Mouse (Mus musculus): Measurements from ENCODE around the gene Crebl2. TPM values are rescaled to one million over a fixed set of nuclear protein-coding genes. Genes with fewer than 3 reads are reported as not detected.
A peak's percentile ranks its signal among the peaks of the same experiment; 100 is the strongest.

The Crebl2 gene
- polyA plus RNA-seq, 1 experiment from 2014 or later: 1.1 TPM

- no peak overlapping the region for H3K27ac ChIP-seq (replicated peaks; ENCODE audit: low read depth, low read length)
- H3K36me3 ChIP-seq (replicated peaks; ENCODE audit: control insufficient read depth, insufficient read depth, low read depth, low read length): no peaks in the 10 kb centered on the region
- no peaks in the 10 kb centered on the region for H3K4me1 ChIP-seq (ENCODE audit: control insufficient read depth, insufficient read depth, low read length)
- ATAC-seq (replicated peaks; ENCODE audit: insufficient number of reproducible peaks, low FRiP score, low TSS enrichment, low read depth) (no peak), DNase-seq (ENCODE audit: low spot score) (no peak)
- H3K9ac ChIP-seq (replicated peaks; ENCODE audit: low read length): no peak overlapping the region
- H3K27me3 ChIP-seq (ENCODE audit: control insufficient read depth, insufficient read depth, low read length): no peaks in the 10 kb centered on the region
- no peak overlapping the region for H3K4me3 ChIP-seq (ENCODE audit: low read depth, low read length)
- no peaks in the 10 kb centered on the region for H3K9me3 ChIP-seq (replicated peaks; ENCODE audit: control insufficient read depth, low read length)
- no peak overlapping the region for H3K4me2 ChIP-seq (ENCODE audit: low read depth, low read length)
- 86% methylated on average over 5 of the region's 5 CpGs for WGBS
Observed at GRCm38 (mm10) chr6:134854782-134855181, 24.8 kb downstream of the Crebl2 start.

DNA sequence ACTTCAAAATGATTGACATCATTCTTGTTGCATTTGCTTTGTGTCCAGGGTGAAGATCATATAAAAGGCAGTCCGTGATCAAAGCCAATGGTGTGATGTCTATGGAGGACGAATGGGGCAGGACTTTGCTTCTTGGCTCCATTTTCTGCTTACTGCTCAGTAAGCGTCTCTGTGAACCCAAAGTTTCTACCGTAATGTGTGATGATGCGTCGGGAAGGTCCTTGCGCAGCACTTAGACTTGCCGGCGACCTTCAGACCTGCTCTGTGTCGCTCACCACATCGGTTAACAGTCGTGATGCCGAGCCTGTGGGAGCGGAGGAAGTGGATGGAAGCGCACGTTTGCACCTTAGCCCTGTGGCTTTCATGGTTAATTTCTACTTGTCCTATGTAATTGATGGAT lies 26.0 kb downstream of the Crebl2 start:
- Histone ChIP-seq H3K4me2 (ENCODE audit: low read depth, low read length) (no peak overlapping the region), H3K4me1 (ENCODE audit: control insufficient read depth, insufficient read depth, low read length) (no peaks in the 10 kb centered on the region), H3K27me3 (ENCODE audit: control insufficient read depth, insufficient read depth, low read length) (no peaks in the 10 kb centered on the region), H3K9ac (replicated peaks; ENCODE audit: low read length) (no peak overlapping the region), H3K27ac (replicated peaks; ENCODE audit: low read depth, low read length) (no peak overlapping the region), H3K36me3 (replicated peaks; ENCODE audit: control insufficient read depth, insufficient read depth, low read depth, low read length) (no peaks in the 10 kb centered on the region), H3K9me3 (replicated peaks; ENCODE audit: control insufficient read depth, low read length) (no peaks in the 10 kb centered on the region), H3K4me3 (ENCODE audit: low read depth, low read length) (no peak overlapping the region)
- ATAC-seq (replicated peaks; ENCODE audit: insufficient number of reproducible peaks, low FRiP score, low TSS enrichment, low read depth) (no peak), DNase-seq (ENCODE audit: low spot score) (no peak)
- 88% methylated on average over 16 of the region's 16 CpGs for WGBS

DNA sequence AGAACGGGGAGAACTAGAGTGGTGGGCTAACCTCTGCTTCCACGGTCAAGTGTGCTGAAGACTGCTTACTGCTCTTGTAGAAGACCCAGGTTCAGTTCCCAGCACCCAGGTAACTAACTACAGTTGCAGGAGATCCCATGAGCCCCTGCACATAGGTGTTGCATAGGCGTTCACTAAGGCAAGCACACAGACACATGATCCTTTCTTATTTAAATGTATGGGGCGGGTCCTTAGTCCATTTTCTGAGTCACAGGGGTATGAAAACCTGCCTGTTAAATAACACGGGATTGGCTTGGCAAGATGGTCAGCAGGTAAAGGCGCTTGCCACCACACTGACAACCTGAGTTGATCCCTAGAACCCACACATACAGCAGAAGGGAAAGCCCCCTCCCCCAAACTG lies 29.1 kb downstream of the Crebl2 start:
- no peak for ATAC-seq (replicated peaks; ENCODE audit: insufficient number of reproducible peaks, low FRiP score, low TSS enrichment, low read depth)
- Histone ChIP-seq H3K9ac (replicated peaks; ENCODE audit: low read length) (no peak overlapping the region), H3K36me3 (replicated peaks; ENCODE audit: control insufficient read depth, insufficient read depth, low read depth, low read length) (no peaks in the 10 kb centered on the region), H3K9me3 (replicated peaks; ENCODE audit: control insufficient read depth, low read length) (no peaks in the 10 kb centered on the region), H3K4me1 (ENCODE audit: control insufficient read depth, insufficient read depth, low read length) (no peaks in the 10 kb centered on the region), H3K4me2 (ENCODE audit: low read depth, low read length) (no peak overlapping the region), H3K27me3 (ENCODE audit: control insufficient read depth, insufficient read depth, low read length) (no peaks in the 10 kb centered on the region), H3K27ac (replicated peaks; ENCODE audit: low read depth, low read length) (no peak overlapping the region), H3K4me3 (ENCODE audit: low read depth, low read length) (no peak overlapping the region)
- WGBS: 86% methylated on average over 6 of the region's 6 CpGs
- DNase-seq (ENCODE audit: low spot score): no peak

DNA sequence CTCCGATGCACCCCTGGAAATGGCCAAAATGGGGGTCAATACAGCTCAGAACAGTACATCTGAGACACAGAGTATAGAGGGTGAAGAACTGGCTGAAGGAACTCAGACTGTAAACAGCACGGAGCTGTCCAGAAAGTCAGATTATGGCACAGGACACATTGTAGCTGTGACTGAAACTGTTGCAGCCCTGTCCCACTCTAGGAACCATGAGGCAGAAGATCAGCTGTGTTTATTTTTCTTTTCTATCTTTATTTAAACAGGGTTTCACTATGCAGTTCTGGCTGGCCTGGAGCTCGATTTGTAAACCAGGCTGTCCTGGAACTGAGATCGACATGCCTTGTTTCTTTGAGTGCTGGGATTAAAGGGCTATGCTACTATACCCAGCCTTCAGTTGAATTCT lies 30.3 kb downstream of the Crebl2 start:
- Histone ChIP-seq H3K4me1 (ENCODE audit: control insufficient read depth, insufficient read depth, low read length) (no peaks in the 10 kb centered on the region), H3K4me3 (ENCODE audit: low read depth, low read length) (no peak overlapping the region), H3K9ac (replicated peaks; ENCODE audit: low read length) (no peak overlapping the region), H3K36me3 (replicated peaks; ENCODE audit: control insufficient read depth, insufficient read depth, low read depth, low read length) (no peaks in the 10 kb centered on the region), H3K27me3 (ENCODE audit: control insufficient read depth, insufficient read depth, low read length) (no peaks in the 10 kb centered on the region), H3K9me3 (replicated peaks; ENCODE audit: control insufficient read depth, low read length) (no peaks in the 10 kb centered on the region), H3K27ac (replicated peaks; ENCODE audit: low read depth, low read length) (no peak overlapping the region), H3K4me2 (ENCODE audit: low read depth, low read length) (no peak overlapping the region)
- no peak for DNase-seq (ENCODE audit: low spot score)
- ATAC-seq (replicated peaks; ENCODE audit: insufficient number of reproducible peaks, low FRiP score, low TSS enrichment, low read depth): no peak
- 66% methylated on average over 4 of the region's 4 CpGs for WGBS

GRCm38 (mm10) chr6:134861386-134861785 lies 31.4 kb downstream of the Crebl2 start:
- H3K4me3 ChIP-seq (ENCODE audit: low read depth, low read length): no peak overlapping the region
- ATAC-seq (replicated peaks; ENCODE audit: insufficient number of reproducible peaks, low FRiP score, low TSS enrichment, low read depth): no peak
- H3K27me3 ChIP-seq (ENCODE audit: control insufficient read depth, insufficient read depth, low read length): no peaks in the 10 kb centered on the region
- H3K9ac ChIP-seq (replicated peaks; ENCODE audit: low read length): no peak overlapping the region; the same call in 1 of the 2 replicates
- H3K36me3 ChIP-seq (replicated peaks; ENCODE audit: control insufficient read depth, insufficient read depth, low read depth, low read length): no peaks in the 10 kb centered on the region
- WGBS: 87% methylated on average over 12 of the region's 12 CpGs
- no peak for DNase-seq (ENCODE audit: low spot score)
- no peaks in the 10 kb centered on the region for H3K9me3 ChIP-seq (replicated peaks; ENCODE audit: control insufficient read depth, low read length)
- no peak overlapping the region for H3K4me2 ChIP-seq (ENCODE audit: low read depth, low read length)
- no peak overlapping the region for H3K27ac ChIP-seq (replicated peaks; ENCODE audit: low read depth, low read length)
- no peaks in the 10 kb centered on the region for H3K4me1 ChIP-seq (ENCODE audit: control insufficient read depth, insufficient read depth, low read length)

DNA sequence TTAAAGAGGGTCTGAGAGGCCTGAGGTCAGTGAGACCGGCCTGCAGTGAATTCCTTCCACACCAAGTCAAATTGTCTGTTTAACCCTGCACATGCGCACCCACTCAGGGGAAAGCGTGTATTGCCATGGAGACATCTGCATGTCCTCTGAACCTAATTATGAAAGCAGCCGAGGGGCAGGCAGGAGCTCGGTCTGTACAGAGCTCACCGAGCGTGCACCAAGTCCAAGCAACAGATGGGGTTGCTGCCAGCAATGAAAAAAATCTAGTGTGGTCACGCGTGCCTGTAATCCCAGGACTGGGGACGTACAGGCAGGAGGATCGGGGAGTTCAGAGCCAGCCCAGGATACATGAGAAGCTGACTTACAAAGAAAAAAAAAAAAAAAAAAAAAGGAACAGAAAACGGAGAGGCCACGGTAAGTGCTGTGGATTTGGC lies 32.7 kb downstream of the Crebl2 start:
- DNase-seq (ENCODE audit: low spot score) (peak; percentile 65), ATAC-seq (replicated peaks; ENCODE audit: insufficient number of reproducible peaks, low FRiP score, low TSS enrichment, low read depth) (peak; percentile 71)
- 11% methylated on average over 13 of the region's 13 CpGs for WGBS
- Histone ChIP-seq H3K27me3 (ENCODE audit: control insufficient read depth, insufficient read depth, low read length) (no peaks in the 10 kb centered on the region), H3K9ac (replicated peaks; ENCODE audit: low read length) (no peak overlapping the region), H3K9me3 (replicated peaks; ENCODE audit: control insufficient read depth, low read length) (no peaks in the 10 kb centered on the region), H3K4me1 (ENCODE audit: control insufficient read depth, insufficient read depth, low read length) (no peaks in the 10 kb centered on the region), H3K27ac (replicated peaks; ENCODE audit: low read depth, low read length) (no peak overlapping the region), H3K4me3 (ENCODE audit: low read depth, low read length) (no peak overlapping the region), H3K36me3 (replicated peaks; ENCODE audit: control insufficient read depth, insufficient read depth, low read depth, low read length) (no peaks in the 10 kb centered on the region; the same call in 1 of the 2 replicates), H3K4me2 (ENCODE audit: low read depth, low read length) (peak overlapping the region; percentile 3)

- Histone ChIP-seq H3K4me2 (ENCODE audit: low read depth, low read length) (peak overlapping the region; percentile 16), H3K27ac (replicated peaks; ENCODE audit: low read depth, low read length) (no peak overlapping the region), H3K27me3 (ENCODE audit: control insufficient read depth, insufficient read depth, low read length) (no peaks in the 10 kb centered on the region), H3K9ac (replicated peaks; ENCODE audit: low read length) (no peak overlapping the region), H3K36me3 (replicated peaks; ENCODE audit: control insufficient read depth, insufficient read depth, low read depth, low read length) (no peaks in the 10 kb centered on the region; the same call in 1 of the 2 replicates), H3K9me3 (replicated peaks; ENCODE audit: control insufficient read depth, low read length) (no peaks in the 10 kb centered on the region), H3K4me3 (ENCODE audit: low read depth, low read length) (no peak overlapping the region), H3K4me1 (ENCODE audit: control insufficient read depth, insufficient read depth, low read length) (no peaks in the 10 kb centered on the region)
- ATAC-seq (replicated peaks; ENCODE audit: insufficient number of reproducible peaks, low FRiP score, low TSS enrichment, low read depth) (peak; percentile 59; the same call in 1 of the 2 replicates), DNase-seq (ENCODE audit: low spot score) (peak; percentile 99)
- WGBS: 3% methylated on average over 19 of the region's 19 CpGs
Observed at GRCm38 (mm10) chr6:134863146-134863545, 33.2 kb downstream of the Crebl2 start.

GRCm38 (mm10) chr6:134866113-134866512 lies 36.2 kb downstream of the Crebl2 start:
- Histone ChIP-seq H3K4me3 (ENCODE audit: low read depth, low read length) (no peak overlapping the region), H3K9ac (replicated peaks; ENCODE audit: low read length) (no peak overlapping the region), H3K9me3 (replicated peaks; ENCODE audit: control insufficient read depth, low read length) (no peaks in the 10 kb centered on the region), H3K36me3 (replicated peaks; ENCODE audit: control insufficient read depth, insufficient read depth, low read depth, low read length) (no peaks in the 10 kb centered on the region; the same call in 1 of the 2 replicates), H3K27ac (replicated peaks; ENCODE audit: low read depth, low read length) (no peak overlapping the region), H3K27me3 (ENCODE audit: control insufficient read depth, insufficient read depth, low read length) (no peaks in the 10 kb centered on the region), H3K4me1 (ENCODE audit: control insufficient read depth, insufficient read depth, low read length) (no peaks in the 10 kb centered on the region), H3K4me2 (ENCODE audit: low read depth, low read length) (no peak overlapping the region)
- no peak for ATAC-seq (replicated peaks; ENCODE audit: insufficient number of reproducible peaks, low FRiP score, low TSS enrichment, low read depth)
- WGBS: 90% methylated on average over 7 of the region's 7 CpGs
- DNase-seq (ENCODE audit: low spot score): no peak

Data from embryonic facial prominence, embryonic 11.5 days (tissue).